Mouse (Mus musculus) heart, embryonic 13.5 days (tissue): Measurements from ENCODE around the gene Nol8. TPM values are rescaled to one million over a fixed set of nuclear protein-coding genes. Genes with fewer than 3 reads are reported as not detected.

ENCODE experiments used
- ATAC-seq: fragments of 200-750 bp; cut with Nextera tagmentation; 2 replicates; pipeline ENCODE4 v1.8.0; 2017; ENCODE audit warnings: moderate TSS enrichment; ENCODE audit not compliant: insufficient number of reproducible peaks, low FRiP score, low TSS enrichment; ENCODE audit errors: extremely low read depth
- H3K27ac ChIP-seq: fragments of 300-500 bp; sonication (generic); replicated peaks from 2 replicates; pipeline ENCODE4 v1.5.1; 2015; ENCODE audit warnings: moderate library complexity, mild to moderate bottlenecking, inconsistent platforms
- H3K27me3 ChIP-seq: fragments of 300-500 bp; sonication (generic); replicated peaks from 2 replicates; pipeline ENCODE4 v1.6.1; 2015; ENCODE audit warnings: mild to moderate bottlenecking, inconsistent platforms
- H3K36me3 ChIP-seq: fragments of 300-500 bp; sonication (generic); 2 replicates; pipeline ENCODE4 v1.6.1; 2015; ENCODE audit warnings: mild to moderate bottlenecking, inconsistent platforms
- H3K4me1 ChIP-seq: fragments of 300-500 bp; sonication (generic); 2 replicates; pipeline ENCODE4 v1.6.1; 2015; ENCODE audit warnings: inconsistent platforms
- H3K4me2 ChIP-seq: fragments of 300-500 bp; sonication (generic); 2 replicates; pipeline ENCODE4 v1.6.1; 2015; ENCODE audit warnings: inconsistent platforms, mild to moderate bottlenecking, moderate library complexity
- H3K4me3 ChIP-seq: fragments of 300-500 bp; sonication (generic); 2 replicates; pipeline ENCODE4 v1.5.1; 2015; ENCODE audit warnings: moderate library complexity, mild to moderate bottlenecking, inconsistent platforms
- H3K9ac ChIP-seq: fragments of 300-500 bp; sonication (generic); 2 replicates; pipeline ENCODE4 v1.6.1; 2015; ENCODE audit warnings: inconsistent platforms, mild to moderate bottlenecking, moderate library complexity
- H3K9me3 ChIP-seq: fragments of 300-500 bp; sonication (generic); 2 replicates; pipeline ENCODE4 v1.6.1; 2016; ENCODE audit warnings: inconsistent platforms
- WGBS: fragments of 180-500 bp; shearing (Covaris S2); methylation state at CpG from one replicate; pipeline ENCODE4 v1.1.7; 2015; ENCODE audit warnings: mixed read lengths; 5-methylcytosine and 5-hydroxymethylcytosine counted together
- polyA plus RNA-seq: library from polyadenylated mRNA; unstranded; fragments of >200 nt; fragmentation: Nextera tagmentation; extraction: Ambion mirVana; gene quantifications from 2 replicates; pipeline ENCODE4 v1.2.1, GENCODE M21; 2015

Gene Nol8
- polyA plus RNA-seq = 11.5 and 12.9 TPM in 2 replicates

- Histone ChIP-seq H3K4me3 (peak within 1 kb of the TSS; percentile 75), H3K9me3 (no peaks in the 10 kb centered on the region), H3K9ac (peak within 1 kb of the TSS; percentile 84), H3K27me3 (no peaks in the 10 kb centered on the region), H3K4me2 (peak within 1 kb of the TSS; percentile 85), H3K27ac (peak within 1 kb of the TSS; percentile 81), H3K36me3 (peaks cover 26% of the 10 kb centered on the region), H3K4me1 (peaks cover 20% of the 10 kb centered on the region)
- peak; percentile 100 for ATAC-seq
- WGBS = under 1% methylated on average over 68 of the region's 68 CpGs
Observed at GRCm38 (mm10) chr13:49652481-49653179, at the start of gene Nol8, which contains the start of gene Cenpp. Nol8 (plus strand) TSS chr13:49653078. Cenpp (minus strand) TSS chr13:49652785.

GRCm38 (mm10) chr13:49603603-49604002 is 49.3 kb upstream of the Nol8 start:
- Histone ChIP-seq H3K27ac (no peak overlapping the region), H3K36me3 (no peaks in the 10 kb centered on the region), H3K4me2 (no peak overlapping the region), H3K9me3 (no peaks in the 10 kb centered on the region), H3K4me1 (peaks cover 3% of the 10 kb centered on the region), H3K4me3 (no peak overlapping the region), H3K27me3 (no peaks in the 10 kb centered on the region), H3K9ac (no peak overlapping the region)
- no peak for ATAC-seq

- peak within 1 kb of the TSS; percentile 51 for H3K4me2 ChIP-seq
- H3K27ac ChIP-seq = peak within 1 kb of the TSS; percentile 63
- H3K9ac ChIP-seq = peak within 1 kb of the TSS; percentile 58
- ATAC-seq = no peak
- no peaks in the 10 kb centered on the region for H3K9me3 ChIP-seq
- H3K36me3 ChIP-seq = no peaks in the 10 kb centered on the region
- peak within 1 kb of the TSS; percentile 37 for H3K4me3 ChIP-seq
- H3K4me1 ChIP-seq = peaks cover 11% of the 10 kb centered on the region
- H3K27me3 ChIP-seq = no peaks in the 10 kb centered on the region
- WGBS = 33% methylated on average over 4 of the region's 4 CpGs
Observed at GRCm38 (mm10) chr13:49607714-49608113, 45.2 kb upstream of the Nol8 start, which contains the start of gene Ogn. Ogn (plus strand) TSS chr13:49608046.

- no peak for ATAC-seq
- peak overlapping the region; percentile 37 for H3K4me3 ChIP-seq
Observed at GRCm38 (mm10) chr13:49608589-49609322, 44.1 kb upstream of the Nol8 start.

GRCm38 (mm10) chr13:49617021-49617420 is 35.9 kb upstream of the Nol8 start:
- no peak overlapping the region for H3K4me3 ChIP-seq
- no peak for ATAC-seq
- H3K27ac ChIP-seq = no peak overlapping the region
- no peaks in the 10 kb centered on the region for H3K9me3 ChIP-seq
- no peak overlapping the region for H3K9ac ChIP-seq
- peaks cover 4% of the 10 kb centered on the region; the same call in 1 of the 2 replicates for H3K4me1 ChIP-seq
- peaks cover 9% of the 10 kb centered on the region; the same call in 1 of the 2 replicates for H3K36me3 ChIP-seq
- WGBS = 74% methylated on average over 3 of the region's 3 CpGs
- no peaks in the 10 kb centered on the region for H3K27me3 ChIP-seq
- no peak overlapping the region for H3K4me2 ChIP-seq

More at GRCm38 (mm10) chr13:49608589-49609322, 44.1 kb upstream of the Nol8 start:
- Histone ChIP-seq H3K4me2 (peak overlapping the region; percentile 51), H3K27ac (peak overlapping the region; percentile 61; the same call in 1 of the 2 replicates), H3K9me3 (no peaks in the 10 kb centered on the region), H3K4me1 (peaks cover 11% of the 10 kb centered on the region), H3K36me3 (no peaks in the 10 kb centered on the region), H3K27me3 (no peaks in the 10 kb centered on the region), H3K9ac (peak overlapping the region; percentile 58)
- WGBS = 57% methylated on average over 4 of the region's 4 CpGs

- H3K27ac ChIP-seq = no peak overlapping the region
- H3K4me3 ChIP-seq = no peak overlapping the region
- no peaks in the 10 kb centered on the region for H3K9me3 ChIP-seq
- no peak overlapping the region for H3K4me2 ChIP-seq
- no peak overlapping the region for H3K9ac ChIP-seq
- peaks cover 9% of the 10 kb centered on the region; the same call in 1 of the 2 replicates for H3K36me3 ChIP-seq
- H3K27me3 ChIP-seq = no peaks in the 10 kb centered on the region
- no peak for ATAC-seq
- H3K4me1 ChIP-seq = peaks cover 4% of the 10 kb centered on the region; the same call in 1 of the 2 replicates
Observed at GRCm38 (mm10) chr13:49618365-49618764, 34.5 kb upstream of the Nol8 start.

- peaks cover 4% of the 10 kb centered on the region; the same call in 1 of the 2 replicates for H3K4me1 ChIP-seq
- no peak for ATAC-seq
- 61% methylated on average over 1 of the region's 1 CpGs for WGBS
- no peak overlapping the region for H3K27ac ChIP-seq
- peaks cover 4% of the 10 kb centered on the region; the same call in 1 of the 2 replicates for H3K36me3 ChIP-seq
- no peaks in the 10 kb centered on the region for H3K9me3 ChIP-seq
- H3K9ac ChIP-seq = no peak overlapping the region
- no peak overlapping the region for H3K4me3 ChIP-seq
- H3K4me2 ChIP-seq = no peak overlapping the region
- H3K27me3 ChIP-seq = no peaks in the 10 kb centered on the region
Observed at GRCm38 (mm10) chr13:49623216-49623615, 29.7 kb upstream of the Nol8 start.

GRCm38 (mm10) chr13:49628167-49628566 is 24.7 kb upstream of the Nol8 start:
- H3K27ac ChIP-seq = no peak overlapping the region
- H3K4me2 ChIP-seq = no peak overlapping the region
- no peak overlapping the region for H3K4me3 ChIP-seq
- no peak for ATAC-seq
- no peaks in the 10 kb centered on the region for H3K4me1 ChIP-seq
- H3K27me3 ChIP-seq = no peaks in the 10 kb centered on the region
- H3K9me3 ChIP-seq = no peaks in the 10 kb centered on the region
- H3K9ac ChIP-seq = no peak overlapping the region
- no peaks in the 10 kb centered on the region for H3K36me3 ChIP-seq

GRCm38 (mm10) chr13:49629076-49629475 is 23.8 kb upstream of the Nol8 start:
- Histone ChIP-seq H3K9me3 (no peaks in the 10 kb centered on the region), H3K9ac (no peak overlapping the region), H3K27me3 (no peaks in the 10 kb centered on the region), H3K4me3 (no peak overlapping the region), H3K4me1 (no peaks in the 10 kb centered on the region), H3K36me3 (no peaks in the 10 kb centered on the region), H3K27ac (no peak overlapping the region), H3K4me2 (no peak overlapping the region)
- 87% methylated on average over 2 of the region's 2 CpGs for WGBS
- ATAC-seq = no peak

GRCm38 (mm10) chr13:49639965-49640364 is 12.9 kb upstream of the Nol8 start:
- H3K27me3 ChIP-seq = no peaks in the 10 kb centered on the region
- no peak overlapping the region for H3K9ac ChIP-seq
- no peak for ATAC-seq
- WGBS = 82% methylated on average over 2 of the region's 2 CpGs
- H3K4me3 ChIP-seq = no peak overlapping the region
- peaks cover 12% of the 10 kb centered on the region for H3K4me1 ChIP-seq
- no peaks in the 10 kb centered on the region for H3K9me3 ChIP-seq
- H3K27ac ChIP-seq = no peak overlapping the region
- H3K36me3 ChIP-seq = peaks cover 20% of the 10 kb centered on the region
- H3K4me2 ChIP-seq = no peak overlapping the region

GRCm38 (mm10) chr13:49642650-49643049 is 10.2 kb upstream of the Nol8 start:
- Histone ChIP-seq H3K4me1 (peaks cover 12% of the 10 kb centered on the region), H3K36me3 (peaks cover 19% of the 10 kb centered on the region), H3K9me3 (no peaks in the 10 kb centered on the region), H3K9ac (no peak overlapping the region), H3K27me3 (no peaks in the 10 kb centered on the region), H3K27ac (no peak overlapping the region), H3K4me3 (no peak overlapping the region), H3K4me2 (no peak overlapping the region)
- WGBS = 76% methylated on average over 6 of the region's 6 CpGs
- ATAC-seq = no peak
